Mouse (Mus musculus) ES-E14 (cell line): Measurements from ENCODE around the gene Nod1. TPM values are rescaled to one million over a fixed set of nuclear protein-coding genes. Genes with fewer than 3 reads are reported as not detected.
A peak's percentile ranks its signal among the peaks of the same experiment; 100 is the strongest.

Experiments used
- DNase-seq: peaks from one replicate; pipeline ENCODE4 v3.0.0-alpha.2; 2013; ENCODE audit warnings: low read depth, low spot score
- H3K27ac ChIP-seq: 2 replicates; pipeline ENCODE4 v1.5.1; 2012; ENCODE audit warnings: low read depth, mild to moderate bottlenecking, low read length, moderate library complexity, mixed read lengths; ENCODE audit not compliant: poor library complexity, insufficient read depth, severe bottlenecking
- H3K36me3 ChIP-seq: 2 replicates; pipeline ENCODE4 v1.6.1; 2012; ENCODE audit warnings: mild to moderate bottlenecking, low read length, moderate library complexity, mixed read lengths; ENCODE audit not compliant: control insufficient read depth, poor library complexity, insufficient read depth, severe bottlenecking
- H3K4me1 ChIP-seq, 2 experiments: fragments of 150-350 bp in 1 of 2; sonication (generic) in 1 of 2; 2 replicates each; pipeline ENCODE4 v1.6.1; 2012; ENCODE audit warnings: low read length in 2 of 2, mild to moderate bottlenecking in 1 of 2, mixed read lengths in 1 of 2; ENCODE audit not compliant: control insufficient read depth in 2 of 2, insufficient read depth in 2 of 2, poor library complexity in 1 of 2
- H3K4me3 ChIP-seq, 2 experiments: fragments of 150-350 bp in 1 of 2; sonication (generic) in 1 of 2; 2 replicates each; pipeline ENCODE4 v1.5.1; 2012; ENCODE audit warnings: low read length in 2 of 2, low read depth in 1 of 2, mild to moderate bottlenecking in 1 of 2, mixed read lengths in 1 of 2; ENCODE audit not compliant: insufficient read depth in 1 of 2, poor library complexity in 1 of 2, severe bottlenecking in 1 of 2
- H3K9ac ChIP-seq: 2 replicates; pipeline ENCODE4 v1.6.1; 2012; ENCODE audit warnings: low read depth, mild to moderate bottlenecking, low read length, mixed read lengths; ENCODE audit not compliant: poor library complexity, insufficient read depth, severe bottlenecking
- H3K9me3 ChIP-seq: fragments of 150-350 bp; sonication (generic); 2 replicates; pipeline ENCODE4 v1.6.1; 2012; ENCODE audit warnings: low read depth, mild to moderate bottlenecking, low read length; ENCODE audit not compliant: control insufficient read depth, insufficient read depth
- CHD2 ChIP-seq: IDR thresholded peaks from 2 replicates; pipeline ENCODE4 v1.6.1; 2014; ENCODE audit warnings: mild to moderate bottlenecking, low read depth, low read length, inconsistent platforms
- HCFC1 ChIP-seq: IDR thresholded peaks from 2 replicates; pipeline ENCODE4 v1.6.1; 2012; ENCODE audit warnings: low read length, inconsistent platforms, borderline replicate concordance; ENCODE audit not compliant: insufficient read depth
- MAFK ChIP-seq: IDR thresholded peaks from 2 replicates; pipeline ENCODE4 v1.6.1; 2014; ENCODE audit warnings: mild to moderate bottlenecking, low read depth, low read length, inconsistent platforms; ENCODE audit not compliant: insufficient read depth
- ZC3H11A ChIP-seq: IDR thresholded peaks from 2 replicates; pipeline ENCODE4 v1.6.1; 2012; ENCODE audit warnings: low read depth, mild to moderate bottlenecking, inconsistent platforms, low read length, borderline replicate concordance
- ZNF384 ChIP-seq: IDR thresholded peaks from 2 replicates; pipeline ENCODE4 v1.6.1; 2012; ENCODE audit warnings: low read depth, low read length, inconsistent platforms
- in situ Hi-C, 2 experiments: fragments of 600-800 bp; cut with MboI; formaldehyde crosslinking; loops; one replicate each; pipeline ENCODE4 v1.15.1; 2025; ENCODE audit warnings: low sequenced_read_pairs in 2 of 2, inconsistent platforms in 1 of 2; ENCODE audit not compliant: unreplicated experiment in 2 of 2
- total RNA-seq: library from RNA; depleted of rRNA; stranded (reverse); fragments of 300-350 nt; gene quantifications from 2 replicates; pipeline ENCODE4 v1.2.3, GENCODE M21; 2012

Gene Nod1
- total RNA-seq, 1 experiment, result 1.3 TPM

- in situ Hi-C loops, result no loop called here
- H3K27ac ChIP-seq, result no peak overlapping the region
- H3K36me3 ChIP-seq, result no peaks in the 10 kb centered on the region; the same call in 1 of the 2 replicates
- H3K4me1 ChIP-seq, result no peaks in the 10 kb centered on the region
- H3K9me3 ChIP-seq, result peaks cover 10% of the 10 kb centered on the region
- DNase-seq, result no peak
- TF ChIP-seq ZC3H11A (no peak), ZNF384 (no peak), CHD2 (no peak), HCFC1 (no peak), MAFK (no peak)
- no peak overlapping the region for H3K9ac ChIP-seq
- H3K4me3 ChIP-seq, result no peak overlapping the region
These were observed 19.9 kb downstream of the Nod1 start for GRCm38 (mm10) chr6:54952542-54952941.

GRCm38 (mm10) chr6:54948682-54949081, 23.7 kb downstream of the Nod1 start:
- no peak for TF ChIP-seq HCFC1
- TF ChIP-seq CHD2, result no peak
- TF ChIP-seq ZC3H11A, result no peak
- no peak for TF ChIP-seq ZNF384
- TF ChIP-seq MAFK, result no peak
- Histone ChIP-seq H3K36me3 (no peaks in the 10 kb centered on the region; the same call in 1 of the 2 replicates), H3K9ac (no peak overlapping the region), H3K4me1 (peaks cover 0 to 2% of the 10 kb centered on the region in 2 experiments; a peak in 1 of 4 replicates), H3K4me3 (no peak overlapping the region), H3K27ac (no peak overlapping the region), H3K9me3 (peaks cover 8% of the 10 kb centered on the region; the same call in 1 of the 2 replicates)
- in situ Hi-C loops, result no loop called here
- no peak for DNase-seq

- Histone ChIP-seq H3K36me3 (no peaks in the 10 kb centered on the region), H3K9ac (no peak overlapping the region), H3K4me3 (no peak overlapping the region), H3K9me3 (no peaks in the 10 kb centered on the region), H3K27ac (no peak overlapping the region), H3K4me1 (peaks cover 0 to 4% of the 10 kb centered on the region in 2 experiments; a peak in 1 of 4 replicates)
- DNase-seq, result no peak
- TF ChIP-seq CHD2 (no peak), HCFC1 (no peak), MAFK (no peak), ZC3H11A (no peak), ZNF384 (no peak)
- in situ Hi-C loops, result no loop called here
These were observed 26.0 kb downstream of the Nod1 start for GRCm38 (mm10) chr6:54946241-54946953.

GRCm38 (mm10) chr6:54944551-54944950, 27.9 kb downstream of the Nod1 start:
- DNase-seq, result no peak
- Histone ChIP-seq H3K9me3 (no peaks in the 10 kb centered on the region), H3K4me1 (peaks cover 0 to 6% of the 10 kb centered on the region in 2 experiments; a peak in 1 of 4 replicates), H3K9ac (no peak overlapping the region), H3K27ac (no peak overlapping the region), H3K36me3 (no peaks in the 10 kb centered on the region), H3K4me3 (peak overlapping the region in 1 of 2 experiments; percentile 44; a peak in 1 of 4 replicates)
- TF ChIP-seq MAFK (peak; percentile 32; the same call in 1 of the 2 replicates), CHD2 (no peak)
- in situ Hi-C loops, result no loop called here

- peak overlapping the region; percentile 35 to 44 for H3K4me3 ChIP-seq
- DNase-seq, result no peak
- H3K9me3 ChIP-seq, result no peaks in the 10 kb centered on the region
- TF ChIP-seq HCFC1, result no peak
- no peak for TF ChIP-seq MAFK
- no peak for TF ChIP-seq ZNF384
- no peak for TF ChIP-seq ZC3H11A
- no peak for TF ChIP-seq CHD2
- no peaks in the 10 kb centered on the region for H3K36me3 ChIP-seq
- in situ Hi-C loops, result no loop called here
- peak overlapping the region; percentile 2; the same call in 1 of the 2 replicates for H3K9ac ChIP-seq
- peaks cover 0 to 6% of the 10 kb centered on the region in 2 experiments; a peak in 1 of 4 replicates for H3K4me1 ChIP-seq
- H3K27ac ChIP-seq, result no peak overlapping the region
These were observed 28.7 kb downstream of the Nod1 start for GRCm38 (mm10) chr6:54943753-54944152.
